Mouse (Mus musculus) bone marrow macrophage, adult 2 months (primary cell): Measurements from ENCODE around the gene Nmnat3.

Experiments
- CTCF ChIP-seq: IDR thresholded peaks from 2 replicates; pipeline ENCODE4 v1.5.1; 2012; ENCODE audit warnings: low read depth, mild to moderate bottlenecking, low read length, moderate library complexity
- POLR2A ChIP-seq: IDR thresholded peaks from 2 replicates; pipeline ENCODE4 v1.6.1; 2012; ENCODE audit warnings: mild to moderate bottlenecking, low read depth, low read length, borderline replicate concordance

GRCm38 (mm10) chr9:98318875-98319274 lies 31.6 kb downstream of the Nmnat3 start:
- TF ChIP-seq POLR2A = no peak
- no peak for TF ChIP-seq CTCF
